Mouse (Mus musculus) ES-E14 (cell line): ENCODE results near the gene Pgbd5. TPM values are rescaled to one million over a fixed set of nuclear protein-coding genes. Genes with fewer than 3 reads are reported as not detected.

Experiments
- DNase-seq: peaks from one replicate; pipeline ENCODE4 v3.0.0-alpha.2; 2013; ENCODE audit warnings: low read depth, low spot score
- H3K27ac ChIP-seq: 2 replicates; pipeline ENCODE4 v1.5.1; 2012; ENCODE audit warnings: low read depth, mild to moderate bottlenecking, low read length, moderate library complexity, mixed read lengths; ENCODE audit not compliant: poor library complexity, insufficient read depth, severe bottlenecking
- H3K36me3 ChIP-seq: 2 replicates; pipeline ENCODE4 v1.6.1; 2012; ENCODE audit warnings: mild to moderate bottlenecking, low read length, moderate library complexity, mixed read lengths; ENCODE audit not compliant: control insufficient read depth, poor library complexity, insufficient read depth, severe bottlenecking
- H3K4me1 ChIP-seq, 2 experiments: fragments of 150-350 bp in 1 of 2; sonication (generic) in 1 of 2; 2 replicates each; pipeline ENCODE4 v1.6.1; 2012; ENCODE audit warnings: low read length in 2 of 2, mild to moderate bottlenecking in 1 of 2, mixed read lengths in 1 of 2; ENCODE audit not compliant: control insufficient read depth in 2 of 2, insufficient read depth in 2 of 2, poor library complexity in 1 of 2
- H3K4me3 ChIP-seq, 2 experiments: fragments of 150-350 bp in 1 of 2; sonication (generic) in 1 of 2; 2 replicates each; pipeline ENCODE4 v1.5.1; 2012; ENCODE audit warnings: low read length in 2 of 2, low read depth in 1 of 2, mild to moderate bottlenecking in 1 of 2, mixed read lengths in 1 of 2; ENCODE audit not compliant: insufficient read depth in 1 of 2, poor library complexity in 1 of 2, severe bottlenecking in 1 of 2
- H3K9ac ChIP-seq: 2 replicates; pipeline ENCODE4 v1.6.1; 2012; ENCODE audit warnings: low read depth, mild to moderate bottlenecking, low read length, mixed read lengths; ENCODE audit not compliant: poor library complexity, insufficient read depth, severe bottlenecking
- H3K9me3 ChIP-seq: fragments of 150-350 bp; sonication (generic); 2 replicates; pipeline ENCODE4 v1.6.1; 2012; ENCODE audit warnings: low read depth, mild to moderate bottlenecking, low read length; ENCODE audit not compliant: control insufficient read depth, insufficient read depth
- CHD2 ChIP-seq: IDR thresholded peaks from 2 replicates; pipeline ENCODE4 v1.6.1; 2014; ENCODE audit warnings: mild to moderate bottlenecking, low read depth, low read length, inconsistent platforms
- HCFC1 ChIP-seq: IDR thresholded peaks from 2 replicates; pipeline ENCODE4 v1.6.1; 2012; ENCODE audit warnings: low read length, inconsistent platforms, borderline replicate concordance; ENCODE audit not compliant: insufficient read depth
- MAFK ChIP-seq: IDR thresholded peaks from 2 replicates; pipeline ENCODE4 v1.6.1; 2014; ENCODE audit warnings: mild to moderate bottlenecking, low read depth, low read length, inconsistent platforms; ENCODE audit not compliant: insufficient read depth
- ZC3H11A ChIP-seq: IDR thresholded peaks from 2 replicates; pipeline ENCODE4 v1.6.1; 2012; ENCODE audit warnings: low read depth, mild to moderate bottlenecking, inconsistent platforms, low read length, borderline replicate concordance
- ZNF384 ChIP-seq: IDR thresholded peaks from 2 replicates; pipeline ENCODE4 v1.6.1; 2012; ENCODE audit warnings: low read depth, low read length, inconsistent platforms
- in situ Hi-C, 2 experiments: fragments of 600-800 bp; cut with MboI; formaldehyde crosslinking; loops; one replicate each; pipeline ENCODE4 v1.15.1; 2025; ENCODE audit warnings: low sequenced_read_pairs in 2 of 2, inconsistent platforms in 1 of 2; ENCODE audit not compliant: unreplicated experiment in 2 of 2
- total RNA-seq: library from RNA; depleted of rRNA; stranded (reverse); fragments of 300-350 nt; gene quantifications from 2 replicates; pipeline ENCODE4 v1.2.3, GENCODE M21; 2012

Gene Pgbd5
- total RNA-seq, 1 experiment = 2.1 TPM

- no peaks in the 10 kb centered on the region for H3K9me3 ChIP-seq
- no peak overlapping the region for H3K27ac ChIP-seq
- no peak for DNase-seq
- in situ Hi-C loops = no loop called here
- H3K4me3 ChIP-seq = no peak overlapping the region
- no peaks in the 10 kb centered on the region for H3K36me3 ChIP-seq
- H3K9ac ChIP-seq = no peak overlapping the region
- no peaks in the 10 kb centered on the region for H3K4me1 ChIP-seq
- TF ChIP-seq MAFK = no peak
- no peak for TF ChIP-seq ZC3H11A
- no peak for TF ChIP-seq HCFC1
- TF ChIP-seq CHD2 = no peak
- TF ChIP-seq ZNF384 = no peak
Measured at GRCm38 (mm10) chr8:124392271-124393012, 47.0 kb downstream of the Pgbd5 start.

- DNase-seq = no peak
- Histone ChIP-seq H3K9me3 (no peaks in the 10 kb centered on the region; the same call in 1 of the 2 replicates), H3K4me3 (no peak overlapping the region), H3K9ac (no peak overlapping the region), H3K27ac (no peak overlapping the region), H3K4me1 (no peaks in the 10 kb centered on the region), H3K36me3 (no peaks in the 10 kb centered on the region)
- no peak for TF ChIP-seq HCFC1
- no peak for TF ChIP-seq MAFK
- TF ChIP-seq ZC3H11A = no peak
- in situ Hi-C loops = no loop called here
Measured at GRCm38 (mm10) chr8:124391191-124391590, 48.3 kb downstream of the Pgbd5 start.

- H3K9ac ChIP-seq = no peak overlapping the region
- in situ Hi-C loops = no loop called here
- TF ChIP-seq CHD2 (no peak), HCFC1 (no peak), ZNF384 (no peak), MAFK (no peak), ZC3H11A (no peak)
- no peak overlapping the region for H3K27ac ChIP-seq
- H3K4me1 ChIP-seq = no peaks in the 10 kb centered on the region
- no peak overlapping the region for H3K4me3 ChIP-seq
- H3K9me3 ChIP-seq = peaks cover 8% of the 10 kb centered on the region; the same call in 1 of the 2 replicates
- H3K36me3 ChIP-seq = no peaks in the 10 kb centered on the region
- no peak for DNase-seq
Measured at GRCm38 (mm10) chr8:124389495-124389894, 50.0 kb downstream of the Pgbd5 start.

GRCm38 (mm10) chr8:124386225-124386899, 53.1 kb downstream of the Pgbd5 start:
- Histone ChIP-seq H3K9ac (no peak overlapping the region), H3K27ac (no peak overlapping the region), H3K9me3 (peaks cover 8% of the 10 kb centered on the region; the same call in 1 of the 2 replicates), H3K4me1 (no peaks in the 10 kb centered on the region), H3K36me3 (no peaks in the 10 kb centered on the region), H3K4me3 (no peak overlapping the region)
- TF ChIP-seq HCFC1 (no peak), ZC3H11A (no peak), CHD2 (no peak), ZNF384 (no peak), MAFK (no peak)
- no peak for DNase-seq
- in situ Hi-C loops = no loop called here

DNA sequence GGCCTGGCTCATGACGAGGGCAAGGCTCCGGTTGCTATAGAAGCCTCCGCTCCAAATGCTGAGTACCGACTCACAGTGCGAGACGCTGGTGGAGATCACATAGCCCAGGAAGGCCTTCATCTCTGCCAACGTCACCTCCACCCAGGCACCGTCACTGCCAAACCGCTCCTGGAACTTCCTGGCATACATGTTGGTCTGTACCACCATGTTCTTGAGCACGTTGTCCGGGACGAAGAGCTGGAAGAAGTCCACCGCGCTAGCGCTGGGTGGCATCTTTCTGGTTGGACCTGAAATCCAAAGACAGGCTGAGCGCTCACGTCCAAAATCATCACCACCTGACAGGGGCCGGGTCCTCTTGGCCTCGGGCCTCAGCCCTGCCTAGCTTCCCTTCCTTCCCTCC, 55.1 kb downstream of the Pgbd5 start:
- Histone ChIP-seq H3K36me3 (no peaks in the 10 kb centered on the region), H3K4me1 (no peaks in the 10 kb centered on the region), H3K9ac (no peak overlapping the region), H3K27ac (no peak overlapping the region), H3K4me3 (no peak overlapping the region), H3K9me3 (peaks cover 8% of the 10 kb centered on the region; the same call in 1 of the 2 replicates)
- no peak for TF ChIP-seq ZC3H11A
- no peak for TF ChIP-seq ZNF384
- TF ChIP-seq HCFC1 = no peak
- no peak for TF ChIP-seq MAFK
- TF ChIP-seq CHD2 = no peak
- in situ Hi-C loops = no loop called here
- DNase-seq = no peak
